Mouse (Mus musculus): Measurements from ENCODE around the gene Fam240a. TPM values are rescaled to one million over a fixed set of nuclear protein-coding genes. Genes with fewer than 3 reads are reported as not detected.

The Fam240a gene
- polyA plus RNA-seq, 1 experiment, result not detected

GRCm38 (mm10) chr9:110908631-110909016 lies 8.0 kb downstream of the Fam240a start:
- no peak for TF ChIP-seq CTCF (IDR thresholded peaks at IDR 0.05; ENCODE audit: control insufficient read depth, insufficient read depth, low read length)
- Histone ChIP-seq H3K4me3 (replicated peaks; ENCODE audit: control insufficient read depth, low read depth, low read length) (no peak overlapping the region), H3K4me1 (ENCODE audit: control insufficient read depth, insufficient read depth, low read length) (no peaks in the 10 kb centered on the region), H3K27ac (ENCODE audit: control insufficient read depth, insufficient read depth, low read depth, low read length, poor library complexity) (no peak overlapping the region)
- 82% methylated on average over 3 of the region's 3 CpGs for WGBS

DNA sequence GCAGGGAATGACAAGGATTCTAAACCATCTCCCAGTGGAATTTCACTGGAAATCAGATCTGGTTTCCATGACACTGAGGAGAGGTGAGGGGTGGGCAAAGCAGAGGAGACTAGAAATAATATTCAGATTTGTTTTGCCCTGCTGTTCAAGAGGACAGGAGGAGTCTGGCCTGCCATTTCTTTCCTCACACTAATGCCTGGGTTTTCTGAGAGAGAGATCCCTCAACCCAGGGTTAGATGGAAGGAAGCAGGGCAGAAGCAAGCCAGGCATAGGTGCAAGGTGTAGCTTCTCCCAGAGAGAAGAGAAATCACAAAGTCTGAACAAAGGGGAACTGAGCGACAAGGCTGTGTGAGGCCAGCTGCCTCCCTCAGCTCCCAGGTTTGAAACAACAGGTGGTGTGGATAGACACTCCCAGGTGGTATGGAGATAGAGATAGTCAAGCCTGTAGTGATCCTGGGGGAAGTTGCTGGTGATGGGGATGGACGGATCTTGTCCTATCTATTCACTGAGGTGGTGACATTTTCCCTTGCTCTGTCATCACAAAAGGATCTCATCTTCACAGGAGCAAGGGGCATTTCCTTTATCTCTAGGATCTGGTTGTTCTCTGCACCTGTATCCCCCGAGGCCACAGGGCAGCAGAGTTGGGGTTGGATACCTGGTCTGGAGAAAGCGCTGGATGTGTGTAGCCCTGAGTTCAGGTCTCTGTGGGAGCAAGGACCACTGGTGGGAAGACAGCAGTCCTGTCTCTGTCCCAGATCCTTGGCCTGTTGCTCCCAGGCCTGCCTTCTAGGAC lies 8.6 kb downstream of the Fam240a start:
- H3K27ac ChIP-seq (ENCODE audit: control insufficient read depth, insufficient read depth, low read depth, low read length, poor library complexity), result no peak overlapping the region
- 68% methylated on average over 4 of the region's 4 CpGs for WGBS
- TF ChIP-seq CTCF (IDR thresholded peaks at IDR 0.05; ENCODE audit: control insufficient read depth, insufficient read depth, low read length) (no peak), POLR2A (IDR thresholded peaks at IDR 0.05; ENCODE audit: borderline replicate concordance, control insufficient read depth, low read depth, low read length) (no peak)

GRCm38 (mm10) chr9:110907201-110907837 lies 9.3 kb downstream of the Fam240a start:
- H3K4me3 ChIP-seq (replicated peaks; ENCODE audit: control insufficient read depth, low read depth, low read length), result no peak overlapping the region
- 88% methylated on average over 11 of the region's 11 CpGs for WGBS
- no peak overlapping the region for H3K27ac ChIP-seq (ENCODE audit: control insufficient read depth, insufficient read depth, low read depth, low read length, poor library complexity)
- no peaks in the 10 kb centered on the region for H3K4me1 ChIP-seq (ENCODE audit: control insufficient read depth, insufficient read depth, low read length)
- no peak for TF ChIP-seq POLR2A (IDR thresholded peaks at IDR 0.05; ENCODE audit: borderline replicate concordance, control insufficient read depth, low read depth, low read length)
- no peak for TF ChIP-seq CTCF (IDR thresholded peaks at IDR 0.05; ENCODE audit: control insufficient read depth, insufficient read depth, low read length)

More for the DNA sequence above, 8.6 kb downstream of the Fam240a start:
- H3K4me1 ChIP-seq (ENCODE audit: control insufficient read depth, insufficient read depth, low read length), result no peaks in the 10 kb centered on the region
- H3K4me3 ChIP-seq (replicated peaks; ENCODE audit: control insufficient read depth, low read depth, low read length), result no peak overlapping the region

DNA sequence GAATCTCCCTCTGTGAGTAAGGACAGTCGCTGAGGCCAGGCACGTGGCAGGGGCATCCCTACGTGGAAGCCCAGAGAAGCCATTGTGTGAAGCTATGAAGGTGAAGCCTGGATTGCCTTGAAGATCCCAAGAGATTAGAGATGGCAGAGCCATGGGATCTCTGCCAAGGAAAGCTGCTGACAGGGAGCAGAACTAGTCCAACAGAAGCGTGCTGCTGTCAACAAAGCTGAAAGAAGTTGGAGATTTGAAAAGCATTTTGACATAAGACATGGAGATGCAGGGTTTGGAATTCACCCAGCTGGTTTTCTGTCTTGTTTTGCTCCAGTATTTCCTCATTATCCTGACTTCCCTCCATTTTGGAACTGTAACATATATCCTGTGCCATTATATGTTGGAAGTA lies 14.4 kb downstream of the Fam240a start:
- H3K4me1 ChIP-seq (ENCODE audit: control insufficient read depth, insufficient read depth, low read length), result no peaks in the 10 kb centered on the region
- WGBS, result 88% methylated on average over 4 of the region's 4 CpGs
- TF ChIP-seq CTCF (IDR thresholded peaks at IDR 0.05; ENCODE audit: control insufficient read depth, insufficient read depth, low read length) (no peak), POLR2A (IDR thresholded peaks at IDR 0.05; ENCODE audit: borderline replicate concordance, control insufficient read depth, low read depth, low read length) (no peak)
- no peak overlapping the region for H3K4me3 ChIP-seq (replicated peaks; ENCODE audit: control insufficient read depth, low read depth, low read length)
- H3K27ac ChIP-seq (ENCODE audit: control insufficient read depth, insufficient read depth, low read depth, low read length, poor library complexity), result no peak overlapping the region

- Histone ChIP-seq H3K4me1 (ENCODE audit: control insufficient read depth, insufficient read depth, low read length) (no peaks in the 10 kb centered on the region), H3K4me3 (replicated peaks; ENCODE audit: control insufficient read depth, low read depth, low read length) (no peak overlapping the region), H3K27ac (ENCODE audit: control insufficient read depth, insufficient read depth, low read depth, low read length, poor library complexity) (no peak overlapping the region)
- TF ChIP-seq CTCF (IDR thresholded peaks at IDR 0.05; ENCODE audit: control insufficient read depth, insufficient read depth, low read length) (no peak), POLR2A (IDR thresholded peaks at IDR 0.05; ENCODE audit: borderline replicate concordance, control insufficient read depth, low read depth, low read length) (no peak)
- 89% methylated on average over 6 of the region's 6 CpGs for WGBS
Observed at GRCm38 (mm10) chr9:110901204-110901603, 15.5 kb downstream of the Fam240a start.

GRCm38 (mm10) chr9:110899451-110900008 lies 17.1 kb downstream of the Fam240a start:
- 73% methylated on average over 10 of the region's 10 CpGs for WGBS
- no peak overlapping the region for H3K27ac ChIP-seq (ENCODE audit: control insufficient read depth, insufficient read depth, low read depth, low read length, poor library complexity)
- H3K4me3 ChIP-seq (replicated peaks; ENCODE audit: control insufficient read depth, low read depth, low read length), result no peak overlapping the region
- TF ChIP-seq POLR2A (IDR thresholded peaks at IDR 0.05; ENCODE audit: borderline replicate concordance, control insufficient read depth, low read depth, low read length), result no peak
- TF ChIP-seq CTCF (IDR thresholded peaks at IDR 0.05; ENCODE audit: control insufficient read depth, insufficient read depth, low read length), result no peak
- no peaks in the 10 kb centered on the region for H3K4me1 ChIP-seq (ENCODE audit: control insufficient read depth, insufficient read depth, low read length)

DNA sequence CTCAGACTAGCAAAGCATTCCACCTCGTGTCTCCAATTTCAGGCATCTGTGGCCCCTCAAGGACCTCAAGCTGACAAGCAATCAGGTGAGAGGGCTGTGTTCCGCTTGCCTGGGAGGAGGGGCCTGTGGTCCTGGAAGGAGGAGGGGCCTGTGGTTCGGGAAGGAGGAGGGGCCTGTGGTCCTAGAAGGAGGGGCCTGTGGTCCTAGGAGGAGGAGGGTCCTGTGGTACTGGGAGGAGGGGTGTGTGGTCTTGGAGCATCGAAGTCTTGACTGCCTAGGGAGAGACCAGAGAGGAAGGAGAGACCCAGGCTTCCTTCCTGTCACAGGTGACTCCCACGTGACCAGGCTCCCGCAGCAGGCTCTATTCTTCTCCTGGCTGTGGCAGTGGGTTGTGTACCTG lies 20.1 kb downstream of the Fam240a start:
- H3K27ac ChIP-seq (ENCODE audit: control insufficient read depth, insufficient read depth, low read depth, low read length, poor library complexity), result no peak overlapping the region
- 4% methylated on average over 6 of the region's 6 CpGs for WGBS
- no peaks in the 10 kb centered on the region; the same call in 1 of the 2 replicates for H3K4me1 ChIP-seq (ENCODE audit: control insufficient read depth, insufficient read depth, low read length)
- no peak for TF ChIP-seq POLR2A (IDR thresholded peaks at IDR 0.05; ENCODE audit: borderline replicate concordance, control insufficient read depth, low read depth, low read length)
- TF ChIP-seq CTCF (IDR thresholded peaks at IDR 0.05; ENCODE audit: control insufficient read depth, insufficient read depth, low read length), result no peak
- no peak overlapping the region for H3K4me3 ChIP-seq (replicated peaks; ENCODE audit: control insufficient read depth, low read depth, low read length)

DNA sequence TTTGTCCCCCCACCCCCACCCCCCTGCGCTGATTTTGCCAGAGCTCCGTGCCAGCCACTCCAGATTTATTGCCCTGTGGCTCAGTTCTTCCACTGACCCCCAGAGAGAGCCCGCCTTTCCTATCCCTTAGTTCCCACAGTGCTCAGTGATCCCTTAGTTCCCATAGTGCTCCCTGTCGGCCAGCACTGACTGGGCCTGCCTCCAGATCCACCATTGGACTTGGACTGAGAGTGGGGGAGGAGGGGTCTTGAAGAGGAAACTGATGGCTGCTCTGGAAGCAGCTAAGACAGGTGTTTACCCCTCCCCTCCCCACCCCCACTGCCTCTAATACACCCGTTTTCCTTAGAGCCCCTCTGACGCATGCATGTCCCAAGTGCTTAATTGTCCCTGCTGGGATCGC lies 20.7 kb downstream of the Fam240a start:
- Histone ChIP-seq H3K27ac (ENCODE audit: control insufficient read depth, insufficient read depth, low read depth, low read length, poor library complexity) (no peak overlapping the region), H3K4me1 (ENCODE audit: control insufficient read depth, insufficient read depth, low read length) (no peaks in the 10 kb centered on the region; the same call in 1 of the 2 replicates), H3K4me3 (replicated peaks; ENCODE audit: control insufficient read depth, low read depth, low read length) (no peak overlapping the region)
- WGBS, result 59% methylated on average over 7 of the region's 7 CpGs
- no peak for TF ChIP-seq CTCF (IDR thresholded peaks at IDR 0.05; ENCODE audit: control insufficient read depth, insufficient read depth, low read length)
